Comparison of ENCODE assay signal across 27 mouse cellular contexts in the genomic region with DNA sequence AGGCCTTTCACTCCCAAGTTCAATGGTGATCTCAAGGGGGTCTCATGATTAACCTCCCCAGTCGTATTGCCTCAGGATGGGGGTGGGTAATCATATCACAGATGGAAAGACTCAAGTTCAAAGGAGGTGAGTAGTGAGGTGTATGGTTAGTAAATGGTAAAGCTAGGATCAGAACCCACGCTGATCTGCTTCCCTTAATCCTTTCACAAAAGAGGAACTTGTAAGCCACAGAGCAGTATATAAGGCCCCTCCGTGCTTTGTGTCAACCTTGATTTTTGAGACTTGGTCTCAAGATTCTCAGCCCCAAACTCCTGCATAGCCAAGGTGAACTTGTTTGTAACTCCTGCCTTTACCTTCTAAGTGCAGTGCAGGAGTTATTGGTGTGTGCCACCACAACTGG. TPM values are rescaled to one million over a fixed set of nuclear protein-coding genes. Genes with fewer than 3 reads are reported as not detected.
"Had no signal": no experiment of that assay in that cellular context is flagged by ENCODE, and none has a peak within 500 bp of the region (broad histone marks: within the 10 kb centered on the region; RNA-seq: fewer than 3 reads in every experiment).

No protein-coding gene starts in this region.

- H3K36me3 ChIP-seq: heart, embryonic 13.5 days; heart, embryonic 15.5 days; hindbrain, embryonic 10.5 days; hindbrain, embryonic 12.5 days; intestine, embryonic 15.5 days; limb, embryonic 13.5 days; limb, embryonic 15.5 days had no signal

- H3K27ac ChIP-seq: gastrocnemius, adult 2 months; heart, adult 2 months; heart, embryonic 13.5 days; heart, embryonic 15.5 days; hindbrain, embryonic 10.5 days; hindbrain, embryonic 12.5 days; hindbrain, embryonic 14.5 days; intestine, embryonic 15.5 days; kidney, postnatal 0 days; limb, embryonic 13.5 days; limb, embryonic 15.5 days had no signal

- H3K9me3 ChIP-seq: heart, embryonic 13.5 days; heart, embryonic 15.5 days; hindbrain, embryonic 10.5 days; hindbrain, embryonic 12.5 days; intestine, embryonic 15.5 days; limb, embryonic 13.5 days; limb, embryonic 15.5 days had no signal

- H3K9ac ChIP-seq: heart, embryonic 13.5 days; heart, embryonic 15.5 days; hindbrain, embryonic 12.5 days; hindbrain, embryonic 14.5 days; intestine, embryonic 15.5 days; limb, embryonic 13.5 days; limb, embryonic 15.5 days had no signal

- H3K27me3 ChIP-seq: heart, embryonic 13.5 days; heart, embryonic 15.5 days; hindbrain, embryonic 12.5 days; intestine, embryonic 15.5 days; limb, embryonic 13.5 days; limb, embryonic 15.5 days had no signal

- DNase-seq: gastrocnemius, adult 2 months; gastrocnemius, postnatal 10 days; gastrocnemius, postnatal 25 days; heart, adult 2 months; heart, postnatal 14 days; heart, postnatal 36 days; kidney, adult 18-20 months; kidney, adult 8-10 months; kidney, postnatal 14 days; kidney, postnatal 36 days; layer of hippocampus, adult 9-11 months; layer of hippocampus, postnatal 36 days; left cerebral cortex, postnatal 4 days had no signal

- ATAC-seq: hindbrain, embryonic 16.5 days; inflammation-experienced regulatory T-cells, adult 6 months; intestine, embryonic 15.5 days; intestine, postnatal 0 days had no signal

- H3K4me3 ChIP-seq: gastrocnemius, adult 2 months; heart, adult 2 months; heart, embryonic 13.5 days; heart, embryonic 15.5 days; hindbrain, embryonic 10.5 days; hindbrain, embryonic 12.5 days; intestine, embryonic 15.5 days; limb, embryonic 13.5 days; limb, embryonic 15.5 days had no signal

- H3K4me1 ChIP-seq: heart, embryonic 15.5 days; hindbrain, embryonic 12.5 days; intestine, embryonic 15.5 days; limb, embryonic 15.5 days had no signal

- H3K4me2 ChIP-seq: heart, embryonic 11.5 days; heart, embryonic 13.5 days; heart, embryonic 15.5 days; hindbrain, embryonic 12.5 days; hindbrain, embryonic 14.5 days; intestine, embryonic 15.5 days; limb, embryonic 13.5 days; limb, embryonic 15.5 days had no signal

RNA-seq across cellular contexts. Expression of a gene that starts 42.3 kb away (rescaled TPM):
- polyA plus RNA-seq: liver, adult 2 months had no signal
